Mouse (Mus musculus) spleen, adult 2 months (tissue): ENCODE measurements around the gene Cacna1h.
A peak's percentile ranks its signal among the peaks of the same experiment; 100 is the strongest.

Experiments
- CTCF ChIP-seq: fragments of 200-500 bp; IDR thresholded peaks from 2 replicates; pipeline ENCODE4 v1.5.1; 2011; ENCODE audit warnings: mild to moderate bottlenecking, inconsistent platforms; ENCODE audit not compliant: insufficient read depth, insufficient read length, insufficient replicate concordance; ENCODE audit errors: extremely low read depth
- POLR2A ChIP-seq: fragments of 200-500 bp; IDR thresholded peaks from 2 replicates; pipeline ENCODE4 v1.6.1; 2011; ENCODE audit warnings: low read depth, low read length, inconsistent platforms

DNA sequence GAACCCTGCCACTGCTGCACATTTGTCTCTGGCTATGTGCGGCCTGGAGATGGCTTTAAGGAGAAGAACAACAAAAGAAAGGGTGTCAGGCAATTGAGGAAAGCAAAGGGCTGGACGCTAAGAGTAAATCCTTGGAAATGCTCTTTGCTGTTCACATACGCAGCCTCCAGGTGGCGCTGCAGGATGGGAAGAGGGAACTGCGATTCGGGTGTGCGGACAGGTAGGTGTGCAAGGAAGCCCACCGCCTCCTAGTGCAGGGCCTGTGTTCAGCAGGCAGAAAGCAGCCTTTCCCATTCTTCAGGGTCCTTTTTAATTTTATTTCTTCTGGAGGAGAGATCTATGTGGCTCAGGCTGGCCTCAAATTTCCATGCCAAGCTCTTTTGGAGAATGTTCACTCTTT lies 99.6 kb downstream of the Cacna1h start:
- TF ChIP-seq POLR2A (no peak), CTCF (peak; percentile 81; the same call in 1 of the 2 replicates)
